Mouse (Mus musculus) cortical plate, adult 2 months (tissue): ENCODE data around the gene Plcxd3.

ENCODE experiments used
- CTCF ChIP-seq: fragments of 200-500 bp; IDR thresholded peaks from 2 replicates; pipeline ENCODE4 v1.5.1; 2011; ENCODE audit warnings: mild to moderate bottlenecking, control low read depth, low read length; ENCODE audit not compliant: insufficient read depth; ENCODE audit errors: extremely low read depth
- POLR2A ChIP-seq: fragments of 200-500 bp; IDR thresholded peaks from 2 replicates; pipeline ENCODE4 v1.6.1; 2011; ENCODE audit warnings: mild to moderate bottlenecking, low read length, control low read depth; ENCODE audit not compliant: insufficient read depth; ENCODE audit errors: extremely low read depth

DNA sequence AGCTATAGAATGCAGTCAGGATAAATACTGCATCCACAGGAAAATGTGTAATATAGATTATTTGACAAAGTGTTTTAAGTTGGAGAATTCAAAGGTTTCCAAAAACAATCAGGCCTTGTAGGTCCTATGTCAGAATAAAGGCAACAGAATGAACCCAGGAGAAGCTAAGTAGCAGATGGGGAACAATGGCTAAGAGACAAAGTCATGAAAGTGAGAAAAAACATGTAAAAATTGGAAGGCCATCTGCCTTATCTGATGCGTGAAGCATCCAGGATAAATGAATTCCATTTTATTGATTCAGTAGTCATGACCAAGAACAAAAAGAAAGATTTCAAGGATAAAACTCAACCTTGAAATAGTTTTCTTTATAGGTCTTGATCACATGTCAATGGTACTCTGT is 139.4 kb downstream of the Plcxd3 start:
- TF ChIP-seq CTCF = no peak
- TF ChIP-seq POLR2A = no peak
